Mouse (Mus musculus) retina, postnatal 1 day (tissue): Measurements from ENCODE around the gene Cyp2j9.
"Not testable (repeated sequence)": the region's sequence is repeated elsewhere in the genome, so short reads cannot be mapped to it uniquely, and the experiment has no call there.

ENCODE experiments used
- DNase-seq: peaks from one replicate; pipeline ENCODE4 v3.0.0-alpha.2; 2012

Cyp2j9 gene

GRCm38 (mm10) chr4:96590911-96591790 lies at the start of gene Cyp2j9:
Cyp2j9 (minus strand) TSS chr4:96591578.
- DNase-seq: peak; percentile 67

GRCm38 (mm10) chr4:96635455-96635854 lies 44.1 kb upstream of the Cyp2j9 start:
- DNase-seq: no peak

GRCm38 (mm10) chr4:96622474-96622873 lies 31.1 kb upstream of the Cyp2j9 start:
- no peak for DNase-seq

GRCm38 (mm10) chr4:96591791-96592150 lies 393 bp upstream of the Cyp2j9 start:
- DNase-seq: peak; percentile 64

GRCm38 (mm10) chr4:96581425-96582088 lies 9.8 kb downstream of the Cyp2j9 start:
- DNase-seq: peak; percentile 89

GRCm38 (mm10) chr4:96580351-96580750 lies 11.0 kb downstream of the Cyp2j9 start:
- DNase-seq: not testable (repeated sequence)

GRCm38 (mm10) chr4:96569442-96569841 lies 21.9 kb downstream of the Cyp2j9 start:
- no peak for DNase-seq

- DNase-seq: no peak
Observed at GRCm38 (mm10) chr4:96567988-96568387, 23.4 kb downstream of the Cyp2j9 start.

GRCm38 (mm10) chr4:96565808-96566207 lies 25.6 kb downstream of the Cyp2j9 start:
- DNase-seq: no peak

GRCm38 (mm10) chr4:96560464-96560863 lies 30.9 kb downstream of the Cyp2j9 start:
- no peak for DNase-seq

GRCm38 (mm10) chr4:96559781-96560180 lies 31.6 kb downstream of the Cyp2j9 start:
- peak; percentile 43 for DNase-seq

GRCm38 (mm10) chr4:96553133-96553819 lies 38.1 kb downstream of the Cyp2j9 start, which contains the start of gene Cyp2j6:
Cyp2j6 (minus strand) TSS chr4:96553661.
- peak; percentile 84 for DNase-seq

GRCm38 (mm10) chr4:96551619-96552018 lies 39.8 kb downstream of the Cyp2j9 start:
- no peak for DNase-seq

- DNase-seq: peak; percentile 72
Observed at GRCm38 (mm10) chr4:96545976-96546375, 45.4 kb downstream of the Cyp2j9 start.

- peak; percentile 17 for DNase-seq
Observed at GRCm38 (mm10) chr4:96525772-96526171, 65.6 kb downstream of the Cyp2j9 start.

GRCm38 (mm10) chr4:96522256-96522655 lies 69.1 kb downstream of the Cyp2j9 start:
- DNase-seq: no peak
